Mouse (Mus musculus) neural tube, embryonic 14.5 days (tissue): ENCODE data around the gene Glyatl3. TPM values are rescaled to one million over a fixed set of nuclear protein-coding genes. Genes with fewer than 3 reads are reported as not detected.

ENCODE experiments used
- ATAC-seq: fragments of 200-750 bp; cut with Nextera tagmentation; 2 replicates; pipeline ENCODE4 v1.8.0; 2017; ENCODE audit warnings: low read depth, mild to moderate bottlenecking, moderate TSS enrichment, moderate library complexity
- H3K27ac ChIP-seq: fragments of 300-500 bp; sonication (generic); 2 replicates; pipeline ENCODE4 v1.5.1; 2014; ENCODE audit warnings: low read depth, mild to moderate bottlenecking, control low read depth, low read length, moderate library complexity, mixed read lengths
- H3K27me3 ChIP-seq: fragments of 300-500 bp; sonication (generic); 2 replicates; pipeline ENCODE4 v1.6.1; 2014; ENCODE audit warnings: low read length; ENCODE audit not compliant: control insufficient read depth, insufficient read depth
- H3K36me3 ChIP-seq: fragments of 300-500 bp; sonication (generic); 2 replicates; pipeline ENCODE4 v1.6.1; 2014; ENCODE audit warnings: low read length, mixed read lengths; ENCODE audit not compliant: control insufficient read depth, insufficient read depth
- H3K4me1 ChIP-seq: fragments of 300-500 bp; sonication (generic); 2 replicates; pipeline ENCODE4 v1.6.1; 2014; ENCODE audit warnings: low read length; ENCODE audit not compliant: control insufficient read depth, insufficient read depth
- H3K4me2 ChIP-seq: fragments of 300-500 bp; sonication (generic); 2 replicates; pipeline ENCODE4 v1.6.1; 2014; ENCODE audit warnings: mild to moderate bottlenecking, low read depth, low read length, control low read depth
- H3K4me3 ChIP-seq: fragments of 300-500 bp; sonication (generic); 2 replicates; pipeline ENCODE4 v1.5.1; 2014; ENCODE audit warnings: low read depth, low read length, control low read depth, mixed read lengths
- H3K9ac ChIP-seq: fragments of 300-500 bp; sonication (generic); replicated peaks from 2 replicates; pipeline ENCODE4 v1.6.1; 2014; ENCODE audit warnings: low read depth, mild to moderate bottlenecking, control low read depth, low read length, mixed read lengths
- H3K9me3 ChIP-seq: fragments of 300-500 bp; sonication (generic); 2 replicates; pipeline ENCODE4 v1.6.1; 2016; ENCODE audit warnings: low read length; ENCODE audit not compliant: control insufficient read depth
- WGBS: fragments of 180-500 bp; shearing (Covaris S2); extraction: QIAGEN DNeasy Blood & Tissue Kit; methylation state at CpG from one replicate; pipeline ENCODE4 v1.1.7; 2014; 5-methylcytosine and 5-hydroxymethylcytosine counted together
- polyA plus RNA-seq: library from polyadenylated mRNA; unstranded; fragments of >200 nt; fragmentation: Nextera tagmentation; extraction: Ambion mirVana; gene quantifications from 2 replicates; pipeline ENCODE4 v1.2.1, GENCODE M21; 2014

The Glyatl3 gene
- not detected in 2 replicates for polyA plus RNA-seq

GRCm38 (mm10) chr17:40914250-40914649 is at the start of gene Glyatl3:
Glyatl3 (minus strand) TSS chr17:40914350.
- ATAC-seq: no peak
- Histone ChIP-seq H3K9me3 (no peaks in the 10 kb centered on the region), H3K27me3 (no peaks in the 10 kb centered on the region), H3K4me3 (no peak within 1 kb of the TSS), H3K4me2 (no peak within 1 kb of the TSS), H3K4me1 (no peaks in the 10 kb centered on the region), H3K9ac (no peak within 1 kb of the TSS), H3K36me3 (no peaks in the 10 kb centered on the region), H3K27ac (no peak within 1 kb of the TSS)
- 97% methylated on average over 2 of the region's 2 CpGs for WGBS

DNA sequence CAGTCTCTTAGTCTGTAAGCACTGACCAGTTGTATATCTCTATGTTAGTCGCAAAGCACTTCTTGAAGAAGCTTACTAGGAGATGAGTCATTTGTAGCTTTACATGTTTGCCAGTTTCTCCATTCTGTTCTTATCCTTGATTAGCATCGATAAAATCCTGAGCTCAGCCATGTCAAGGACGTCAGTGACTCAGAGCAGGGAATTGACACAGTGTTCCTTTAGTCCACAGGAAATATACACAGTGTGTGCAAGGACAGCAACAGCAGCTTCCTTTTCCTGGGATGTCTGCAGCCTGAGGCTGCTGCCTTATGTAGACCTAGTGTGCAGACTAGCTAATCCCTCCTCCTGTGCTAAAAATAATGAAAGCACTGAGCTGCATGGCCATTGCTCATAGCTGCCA is 34.4 kb upstream of the Glyatl3 start:
- ATAC-seq: no peak
- H3K27me3 ChIP-seq: no peaks in the 10 kb centered on the region
- no peak overlapping the region for H3K4me3 ChIP-seq
- H3K27ac ChIP-seq: no peak overlapping the region
- no peak overlapping the region for H3K9ac ChIP-seq
- H3K36me3 ChIP-seq: peaks cover 4% of the 10 kb centered on the region; the same call in 1 of the 2 replicates
- no peaks in the 10 kb centered on the region for H3K4me1 ChIP-seq
- WGBS: 90% methylated on average over 3 of the region's 3 CpGs
- no peaks in the 10 kb centered on the region for H3K9me3 ChIP-seq
- H3K4me2 ChIP-seq: no peak overlapping the region

DNA sequence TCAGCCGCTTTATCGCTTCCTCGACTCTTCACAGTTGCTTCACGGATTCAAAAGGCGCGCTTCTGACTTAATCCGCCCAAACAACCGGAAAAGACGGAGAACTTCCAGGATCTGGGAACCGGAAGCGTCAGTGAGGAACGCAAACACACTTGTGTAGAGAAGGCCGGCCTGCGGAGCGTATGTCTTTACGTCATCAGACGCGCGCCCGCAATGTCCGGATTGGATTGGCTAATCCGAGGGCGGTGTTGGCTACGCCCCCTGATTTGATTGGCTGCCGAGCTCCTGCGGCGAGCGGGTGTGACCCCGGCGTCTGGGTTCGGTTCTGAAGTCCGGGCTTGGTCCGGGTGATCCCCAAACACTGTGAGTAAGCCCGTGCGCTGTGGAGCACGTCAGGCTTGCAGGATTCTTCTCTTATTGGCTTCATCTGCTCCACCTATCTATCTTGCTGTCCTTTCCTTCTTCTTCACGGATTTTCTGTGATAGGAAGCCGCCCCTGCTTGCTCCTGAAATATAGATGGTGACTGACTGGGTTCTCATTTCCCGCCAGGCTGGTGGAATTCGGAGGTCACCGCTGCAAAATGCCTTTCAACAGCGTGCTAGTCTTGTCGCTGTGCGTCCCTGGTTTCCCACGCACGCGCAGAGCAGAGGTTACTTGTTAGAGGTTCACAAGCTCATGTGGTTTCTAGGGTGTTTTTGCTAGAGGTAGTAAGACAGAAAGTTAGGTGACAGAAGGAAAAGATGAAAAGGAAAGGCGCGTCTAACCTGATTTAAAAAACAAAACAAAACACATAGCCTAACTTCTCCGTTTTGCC is 20.5 kb upstream of the Glyatl3 start, which contains the start of the genes Mut and Cenpq:
TSS of gene Mut (plus strand) at position 266 of the 812 bp plus-strand sequence.
TSS of gene Cenpq (minus strand) at position 628 of the 812 bp plus-strand sequence.
- H3K4me2 ChIP-seq: peak within 1 kb of the TSS; percentile 86
- H3K4me3 ChIP-seq: peak within 1 kb of the TSS; percentile 52
- no peaks in the 10 kb centered on the region for H3K36me3 ChIP-seq
- no peaks in the 10 kb centered on the region for H3K9me3 ChIP-seq
- no peaks in the 10 kb centered on the region for H3K27me3 ChIP-seq
- under 1% methylated on average over 50 of the region's 50 CpGs for WGBS
- peak within 1 kb of the TSS; percentile 61 for H3K9ac ChIP-seq
- peak; percentile 100 for ATAC-seq
- H3K27ac ChIP-seq: peak within 1 kb of the TSS; percentile 89
- peaks cover 4% of the 10 kb centered on the region; the same call in 1 of the 2 replicates for H3K4me1 ChIP-seq

- H3K36me3 ChIP-seq: no peaks in the 10 kb centered on the region
- no peaks in the 10 kb centered on the region for H3K9me3 ChIP-seq
- H3K4me3 ChIP-seq: peak overlapping the region; percentile 52
- H3K9ac ChIP-seq: peak overlapping the region; percentile 34; the same call in 1 of the 2 replicates
- ATAC-seq: peak; percentile 45; the same call in 1 of the 2 replicates
- no peaks in the 10 kb centered on the region for H3K27me3 ChIP-seq
- peak overlapping the region; percentile 86 for H3K4me2 ChIP-seq
- 1% methylated on average over 14 of the region's 14 CpGs for WGBS
- no peak overlapping the region; the same call in 1 of the 2 replicates for H3K27ac ChIP-seq
- H3K4me1 ChIP-seq: peaks cover 4% of the 10 kb centered on the region; the same call in 1 of the 2 replicates
These were observed 19.8 kb upstream of the Glyatl3 start for GRCm38 (mm10) chr17:40933985-40934384.

- 95% methylated on average over 1 of the region's 2 CpGs for WGBS
These were observed 1.3 kb upstream of the Glyatl3 start for GRCm38 (mm10) chr17:40915499-40915898.

DNA sequence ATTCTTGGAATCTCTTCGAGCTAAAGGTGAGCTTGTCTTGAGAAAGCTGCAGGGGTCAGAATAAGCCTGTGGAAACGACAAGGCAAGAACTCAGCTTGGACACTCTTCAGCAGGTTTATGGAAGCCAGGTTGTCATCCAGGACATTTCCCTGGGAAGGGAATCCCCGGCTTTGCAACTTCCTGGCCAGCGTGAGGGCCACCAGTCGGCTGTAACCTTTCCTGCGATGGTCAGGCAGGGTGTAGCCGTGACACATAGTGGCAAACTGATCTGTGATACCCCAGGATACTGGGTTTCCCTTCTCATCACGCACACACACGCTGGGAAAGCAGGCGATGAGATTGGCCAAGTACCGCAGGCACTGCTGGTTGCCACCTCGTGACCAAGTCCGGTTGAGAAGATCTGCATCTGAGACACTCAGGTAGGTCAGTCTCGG is 9.4 kb downstream of the Glyatl3 start:
- Histone ChIP-seq H3K27ac (no peak overlapping the region), H3K4me1 (no peaks in the 10 kb centered on the region), H3K4me3 (no peak overlapping the region), H3K9me3 (no peaks in the 10 kb centered on the region), H3K36me3 (no peaks in the 10 kb centered on the region), H3K4me2 (peak overlapping the region; percentile 34; the same call in 1 of the 2 replicates), H3K27me3 (no peaks in the 10 kb centered on the region), H3K9ac (no peak overlapping the region)
- 19% methylated on average over 14 of the region's 14 CpGs for WGBS
- ATAC-seq: peak; percentile 51; the same call in 1 of the 2 replicates

More at GRCm38 (mm10) chr17:40915499-40915898, 1.3 kb upstream of the Glyatl3 start:
- Histone ChIP-seq H3K4me3 (no peak overlapping the region), H3K36me3 (no peaks in the 10 kb centered on the region), H3K27ac (no peak overlapping the region), H3K9ac (no peak overlapping the region), H3K4me2 (no peak overlapping the region), H3K27me3 (no peaks in the 10 kb centered on the region), H3K4me1 (no peaks in the 10 kb centered on the region), H3K9me3 (no peaks in the 10 kb centered on the region)
- ATAC-seq: no peak

- no peak for ATAC-seq
- no peak overlapping the region for H3K4me2 ChIP-seq
These were observed 10.0 kb downstream of the Glyatl3 start for GRCm38 (mm10) chr17:40904056-40904597.

GRCm38 (mm10) chr17:40903345-40903744 is 10.8 kb downstream of the Glyatl3 start:
- H3K4me3 ChIP-seq: no peak overlapping the region
- no peaks in the 10 kb centered on the region for H3K9me3 ChIP-seq
- no peaks in the 10 kb centered on the region for H3K36me3 ChIP-seq
- no peak overlapping the region for H3K9ac ChIP-seq
- no peak for ATAC-seq
- H3K4me2 ChIP-seq: no peak overlapping the region
- no peak overlapping the region for H3K27ac ChIP-seq
- WGBS: 76% methylated on average over 4 of the region's 4 CpGs
- no peaks in the 10 kb centered on the region for H3K27me3 ChIP-seq
- no peaks in the 10 kb centered on the region for H3K4me1 ChIP-seq

More at GRCm38 (mm10) chr17:40904056-40904597, 10.0 kb downstream of the Glyatl3 start:
- Histone ChIP-seq H3K4me1 (no peaks in the 10 kb centered on the region), H3K4me3 (no peak overlapping the region), H3K36me3 (no peaks in the 10 kb centered on the region), H3K9ac (no peak overlapping the region), H3K27ac (no peak overlapping the region), H3K9me3 (no peaks in the 10 kb centered on the region), H3K27me3 (no peaks in the 10 kb centered on the region)
- 11% methylated on average over 11 of the region's 11 CpGs for WGBS
